Mouse (Mus musculus) CH12.LX (cell line): Measurements from ENCODE around the gene 1700122O11Rik. TPM values are rescaled to one million over a fixed set of nuclear protein-coding genes. Genes with fewer than 3 reads are reported as not detected.

Source experiments
- DNase-seq: peaks from one replicate; pipeline ENCODE4 v3.0.0-alpha.2; 2013; ENCODE audit errors: extremely low read depth
- H3K27ac ChIP-seq: 2 replicates; pipeline ENCODE4 v1.5.1; 2012; ENCODE audit warnings: low read depth, mild to moderate bottlenecking, control low read depth, moderate library complexity; ENCODE audit not compliant: insufficient read depth
- H3K27me3 ChIP-seq: replicated peaks from 2 replicates; pipeline ENCODE3; 2012; ENCODE audit warnings: inconsistent platforms
- H3K36me3 ChIP-seq, 2 experiments: replicated peaks in 1 of 2; 2 replicates each; pipeline versions ENCODE3 to v1.6.1; 2012; ENCODE audit warnings: inconsistent platforms in 1 of 2, low read length in 1 of 2, mild to moderate bottlenecking in 1 of 2, mixed read lengths in 1 of 2, moderate library complexity in 1 of 2; ENCODE audit not compliant: control insufficient read depth in 1 of 2, insufficient read depth in 1 of 2
- H3K4me1 ChIP-seq, 2 experiments: 2 replicates each; pipeline ENCODE4 v1.6.1; 2012; ENCODE audit warnings: inconsistent platforms in 1 of 2, moderate library complexity in 1 of 2; ENCODE audit not compliant: insufficient read depth in 2 of 2, control insufficient read depth in 1 of 2
- H3K4me2 ChIP-seq: 2 replicates; pipeline ENCODE4 v1.6.1; 2012; ENCODE audit warnings: low read depth, mild to moderate bottlenecking, control low read depth; ENCODE audit not compliant: poor library complexity, insufficient read depth, severe bottlenecking
- H3K4me3 ChIP-seq, 3 experiments: fragments of 150-350 bp in 1 of 3; sonication (generic) in 1 of 3; replicated peaks in 1 of 3; 2 replicates each; pipeline versions ENCODE3 to v1.5.1; 2011 to 2012; ENCODE audit warnings: low read depth in 2 of 3, low read length in 2 of 3, mild to moderate bottlenecking in 2 of 3, moderate library complexity in 2 of 3, control low read depth in 1 of 3, improper control_type of control experiment in 1 of 3, inconsistent platforms in 1 of 3, mixed read lengths in 1 of 3; ENCODE audit not compliant: poor library complexity in 1 of 3
- H3K79me2 ChIP-seq: replicated peaks from 2 replicates; pipeline ENCODE4 v1.6.1; 2012; ENCODE audit warnings: mild to moderate bottlenecking, moderate library complexity; ENCODE audit not compliant: control insufficient read depth, poor library complexity, insufficient read depth, severe bottlenecking; ENCODE audit errors: extremely low read depth
- H3K9ac ChIP-seq: 2 replicates; pipeline ENCODE4 v1.6.1; 2012; ENCODE audit warnings: low read depth, mild to moderate bottlenecking, control low read depth, moderate library complexity; ENCODE audit not compliant: insufficient read depth
- H3K9me3 ChIP-seq: replicated peaks from 2 replicates; pipeline ENCODE3; 2012; ENCODE audit warnings: low read length, inconsistent platforms, mixed read lengths
- CTCF ChIP-seq, 2 experiments: IDR thresholded peaks in 1 of 2; conservative IDR thresholded peaks in 1 of 2; 2 replicates each; pipeline ENCODE4 v1.5.1; 2011 to 2012; ENCODE audit warnings: low read depth in 2 of 2, low read length in 2 of 2, improper control_type of control experiment in 1 of 2, inconsistent platforms in 1 of 2, mild to moderate bottlenecking in 1 of 2, moderate library complexity in 1 of 2
- E2F4 ChIP-seq: IDR thresholded peaks from 2 replicates; pipeline ENCODE4 v1.6.1; 2011; ENCODE audit warnings: low read depth, low read length, improper control_type of control experiment; ENCODE audit not compliant: insufficient replicate concordance
- ELF1 ChIP-seq: IDR thresholded peaks from 2 replicates; pipeline ENCODE4 v1.6.1; 2014; ENCODE audit warnings: low read depth, mild to moderate bottlenecking, inconsistent platforms, low read length, improper control_type of control experiment
- GABPA ChIP-seq: IDR thresholded peaks from 2 replicates; pipeline ENCODE4 v1.6.1; 2012; ENCODE audit warnings: low read depth, low read length, improper control_type of control experiment, inconsistent platforms; ENCODE audit not compliant: insufficient replicate concordance
- IRF4 ChIP-seq: IDR thresholded peaks from 2 replicates; pipeline ENCODE4 v1.6.1; 2014; ENCODE audit warnings: low read depth, mild to moderate bottlenecking, inconsistent platforms, low read length, improper control_type of control experiment
- JUND ChIP-seq: conservative IDR thresholded peaks from 2 replicates; pipeline ENCODE4 v1.6.1; 2011; ENCODE audit warnings: low read depth, low read length, improper control_type of control experiment
- KAT2A ChIP-seq: IDR thresholded peaks from 2 replicates; pipeline ENCODE4 v1.6.1; 2012; ENCODE audit warnings: low read length, improper control_type of control experiment, inconsistent platforms; ENCODE audit not compliant: insufficient replicate concordance
- MYC ChIP-seq: IDR thresholded peaks from 2 replicates; pipeline ENCODE4 v1.6.1; 2011; ENCODE audit warnings: low read depth, mild to moderate bottlenecking, improper control_type of control experiment, low read length
- POLR2A ChIP-seq: IDR thresholded peaks from 2 replicates; pipeline ENCODE4 v1.6.1; 2011; ENCODE audit warnings: low read depth, mild to moderate bottlenecking, improper control_type of control experiment, low read length
- RCOR1 ChIP-seq: conservative IDR thresholded peaks from 2 replicates; pipeline ENCODE4 v1.6.1; 2012; ENCODE audit warnings: low read depth, mild to moderate bottlenecking, inconsistent platforms, low read length, improper control_type of control experiment
- SIN3A ChIP-seq: IDR thresholded peaks from 2 replicates; pipeline ENCODE4 v1.6.1; 2012; ENCODE audit warnings: low read length, improper control_type of control experiment, inconsistent platforms
- TBP ChIP-seq: conservative IDR thresholded peaks from 2 replicates; pipeline ENCODE4 v1.6.1; 2011; ENCODE audit warnings: low read depth, low read length, improper control_type of control experiment
- TCF12 ChIP-seq: IDR thresholded peaks from 2 replicates; pipeline ENCODE4 v1.6.1; 2014; ENCODE audit warnings: low read depth, mild to moderate bottlenecking, inconsistent platforms, low read length, improper control_type of control experiment
- UBTF ChIP-seq: IDR thresholded peaks from 2 replicates; pipeline ENCODE4 v1.6.1; 2012; ENCODE audit warnings: low read depth, mild to moderate bottlenecking, inconsistent platforms, low read length, improper control_type of control experiment, moderate library complexity
- USF2 ChIP-seq: conservative IDR thresholded peaks from 2 replicates; pipeline ENCODE4 v1.6.1; 2011; ENCODE audit warnings: low read depth, low read length, improper control_type of control experiment
- ZC3H11A ChIP-seq: IDR thresholded peaks from 2 replicates; pipeline ENCODE4 v1.6.1; 2012; ENCODE audit warnings: low read depth, mild to moderate bottlenecking, inconsistent platforms, low read length, improper control_type of control experiment
- ZMIZ1 ChIP-seq: IDR thresholded peaks from 2 replicates; pipeline ENCODE4 v1.6.1; 2012; ENCODE audit warnings: low read depth, mild to moderate bottlenecking, inconsistent platforms, low read length, improper control_type of control experiment
- dilution Hi-C: fragments of 300-500 bp; cut with MboI; formaldehyde crosslinking; loops from 2 replicates; pipeline ENCODE4 v1.14.3; 2020; ENCODE audit warnings: low sequenced_read_pairs; ENCODE audit not compliant: extremely low pct_unique_long_range_greater_than_20kb, extremely low pct_ligation_motif_present
- in situ Hi-C: fragments of 300-500 bp; cut with MboI; formaldehyde crosslinking; loops from 3 replicates; pipeline ENCODE4 v1.14.3; 2019; ENCODE audit warnings: low sequenced_read_pairs, low pct_ligation_motif_present, low pct_unique_long_range_greater_than_20kb, mixed read lengths
- polyA plus RNA-seq: library from polyadenylated mRNA; unstranded; fragments of >175 nt; gene quantifications from 2 replicates; pipeline ENCODE4 v1.2.1, GENCODE M21; 2012; ENCODE audit warnings: low read depth; ENCODE audit not compliant: insufficient read length
- total RNA-seq, 2 experiments: library from RNA; depleted of rRNA; stranded (reverse); fragments of 300-350 nt in 1 of 2; fragments of >200 nt in 1 of 2; gene quantifications; 2 replicates each; pipeline ENCODE4 v1.2.3; 2012 to 2014

The 1700122O11Rik gene
- total and polyA plus RNA-seq, 3 experiments = not detected

- H3K27ac ChIP-seq = no peak overlapping the region
- no peak for DNase-seq
- H3K4me2 ChIP-seq = no peak overlapping the region
- H3K9me3 ChIP-seq = peaks cover 8% of the 10 kb centered on the region
- no peak for TF ChIP-seq USF2
- no peak for TF ChIP-seq ELF1
- no peak for TF ChIP-seq JUND
- no peak for TF ChIP-seq TCF12
- TF ChIP-seq ZC3H11A = no peak
- no peak for TF ChIP-seq E2F4
- no peak for TF ChIP-seq MYC
- TF ChIP-seq KAT2A = no peak
- no peak for TF ChIP-seq POLR2A
- no peak for TF ChIP-seq UBTF
- no peak for TF ChIP-seq GABPA
- TF ChIP-seq SIN3A = no peak
- TF ChIP-seq CTCF (conservative IDR thresholded peaks at IDR 0.05 in 1 of 2, IDR thresholded peaks at IDR 0.05 in 1 of 2; ENCODE audit: low read depth in 2 of 2, low read length in 2 of 2) = no peak
- no peak for TF ChIP-seq TBP
- TF ChIP-seq ZMIZ1 = no peak
- TF ChIP-seq RCOR1 = no peak
- H3K9ac ChIP-seq = no peak overlapping the region
- peaks cover 5 to 7% of the 10 kb centered on the region in 2 experiments; a peak in 2 of 4 replicates for H3K4me1 ChIP-seq
- no peaks in the 10 kb centered on the region for H3K79me2 ChIP-seq
- in situ Hi-C loops = no loop called here
- no peak overlapping the region for H3K4me3 ChIP-seq
- H3K27me3 ChIP-seq = peaks cover 5% of the 10 kb centered on the region
- dilution Hi-C loops = no loop called here
- no peaks in the 10 kb centered on the region for H3K36me3 ChIP-seq
These were observed 17.2 kb upstream of the 1700122O11Rik start for GRCm38 (mm10) chr17:48055076-48055816.

- H3K9me3 ChIP-seq = peaks cover 8% of the 10 kb centered on the region
- no peaks in the 10 kb centered on the region for H3K79me2 ChIP-seq
- H3K36me3 ChIP-seq = no peaks in the 10 kb centered on the region
- H3K4me3 ChIP-seq = no peak overlapping the region
- in situ Hi-C loops = no loop called here
- H3K4me2 ChIP-seq = no peak overlapping the region
- dilution Hi-C loops = no loop called here
- TF ChIP-seq CTCF (conservative IDR thresholded peaks at IDR 0.05 in 1 of 2, IDR thresholded peaks at IDR 0.05 in 1 of 2; ENCODE audit: low read depth in 2 of 2, low read length in 2 of 2) (0 out of 4 replicates have a peak, but pooled peaks of 1 of the 2 experiments have one; percentile 3), IRF4 (no peak)
- H3K4me1 ChIP-seq = peaks cover 5 to 7% of the 10 kb centered on the region in 2 experiments; a peak in 2 of 4 replicates
- H3K27ac ChIP-seq = no peak overlapping the region
- no peak overlapping the region for H3K9ac ChIP-seq
- peaks cover 5% of the 10 kb centered on the region for H3K27me3 ChIP-seq
- no peak for DNase-seq
These were observed 15.6 kb upstream of the 1700122O11Rik start for GRCm38 (mm10) chr17:48053646-48054045.
